Mouse (Mus musculus): ENCODE data around the gene Pip4k2b. TPM values are rescaled to one million over a fixed set of nuclear protein-coding genes. Genes with fewer than 3 reads are reported as not detected.
"Not testable (repeated sequence)": the region's sequence is repeated elsewhere in the genome, so short reads cannot be mapped to it uniquely, and the experiment has no call there.

Gene Pip4k2b
- total RNA-seq (2014; rRNA removed) (131 and 146 TPM in 2 replicates), polyA plus RNA-seq (2015; fragmentation: Nextera tagmentation; extraction: Ambion mirVana) (4.2 and 4.6 TPM in 2 replicates)

GRCm38 (mm10) chr11:97744063-97744717 lies at the start of gene Pip4k2b:
Gene Pip4k2b (minus strand): TSS chr11:97744704.
- Histone ChIP-seq H3K4me2 (ENCODE audit: low read depth) (peak within 1 kb of the TSS; percentile 71), H3K9ac (peak within 1 kb of the TSS; percentile 96), H3K27ac (ENCODE audit: low read depth, low read length) (peak within 1 kb of the TSS; percentile 99), H3K9me3 (ENCODE audit: low read length) (no peaks in the 10 kb centered on the region), H3K4me1 (ENCODE audit: insufficient read depth) (peaks cover 18% of the 10 kb centered on the region), H3K4me3 (ENCODE audit: low read depth, low read length) (peak within 1 kb of the TSS; percentile 82), H3K36me3 (ENCODE audit: insufficient read depth) (peaks cover 22% of the 10 kb centered on the region), H3K27me3 (ENCODE audit: insufficient read depth, low read length) (no peaks in the 10 kb centered on the region)
- WGBS, result under 1% methylated on average over 48 of the region's 63 CpGs
- peak; percentile 36 for ATAC-seq
- DNase-seq, result no peak
- TF ChIP-seq CTCF (IDR thresholded peaks at IDR 0.05; ENCODE audit: low read depth), result no peak

- H3K9ac ChIP-seq, result no peak overlapping the region
- no peak overlapping the region for H3K4me2 ChIP-seq (ENCODE audit: low read depth)
- no peak overlapping the region for H3K27ac ChIP-seq (ENCODE audit: low read depth, low read length)
- no peaks in the 10 kb centered on the region for H3K9me3 ChIP-seq (ENCODE audit: low read length)
- no peaks in the 10 kb centered on the region for H3K36me3 ChIP-seq (ENCODE audit: insufficient read depth)
- no peak overlapping the region for H3K4me3 ChIP-seq (ENCODE audit: low read depth, low read length)
- H3K27me3 ChIP-seq (ENCODE audit: insufficient read depth, low read length), result no peaks in the 10 kb centered on the region
- peak; percentile 71 for TF ChIP-seq CTCF (IDR thresholded peaks at IDR 0.05; ENCODE audit: low read depth)
- DNase-seq (peak; percentile 77), ATAC-seq (no peak)
- 11% methylated on average over 2 of the region's 2 CpGs for WGBS
- no peaks in the 10 kb centered on the region for H3K4me1 ChIP-seq (ENCODE audit: insufficient read depth)
These were observed 48.7 kb upstream of the Pip4k2b start for GRCm38 (mm10) chr11:97793165-97793564.

- H3K9me3 ChIP-seq (ENCODE audit: low read length); H3K4me2 ChIP-seq (ENCODE audit: low read depth); H3K36me3 ChIP-seq (ENCODE audit: insufficient read depth); H3K4me1 ChIP-seq (ENCODE audit: insufficient read depth); ATAC-seq; DNase-seq; H3K4me3 ChIP-seq (ENCODE audit: low read depth, low read length); H3K27me3 ChIP-seq (ENCODE audit: insufficient read depth, low read length); H3K27ac ChIP-seq (ENCODE audit: low read depth, low read length); H3K9ac ChIP-seq: not testable (repeated sequence)
- WGBS, result 78% methylated on average over 2 of the region's 2 CpGs
These were observed 46.4 kb upstream of the Pip4k2b start for GRCm38 (mm10) chr11:97790778-97791438.

- WGBS, result 88% methylated on average over 5 of the region's 5 CpGs
- ATAC-seq (no peak), DNase-seq (no peak)
- Histone ChIP-seq H3K9ac (no peak overlapping the region), H3K9me3 (ENCODE audit: low read length) (no peaks in the 10 kb centered on the region), H3K27me3 (ENCODE audit: insufficient read depth, low read length) (no peaks in the 10 kb centered on the region), H3K36me3 (ENCODE audit: insufficient read depth) (no peaks in the 10 kb centered on the region), H3K4me1 (ENCODE audit: insufficient read depth) (no peaks in the 10 kb centered on the region), H3K4me2 (ENCODE audit: low read depth) (no peak overlapping the region), H3K4me3 (ENCODE audit: low read depth, low read length) (no peak overlapping the region), H3K27ac (ENCODE audit: low read depth, low read length) (no peak overlapping the region)
- no peak for TF ChIP-seq CTCF (IDR thresholded peaks at IDR 0.05; ENCODE audit: low read depth)
These were observed 45.2 kb upstream of the Pip4k2b start for GRCm38 (mm10) chr11:97789727-97790126.

- no peak overlapping the region for H3K9ac ChIP-seq
- WGBS, result 94% methylated on average over 3 of the region's 3 CpGs
- no peaks in the 10 kb centered on the region for H3K36me3 ChIP-seq (ENCODE audit: insufficient read depth)
- H3K4me3 ChIP-seq (ENCODE audit: low read depth, low read length), result no peak overlapping the region
- H3K4me1 ChIP-seq (ENCODE audit: insufficient read depth), result no peaks in the 10 kb centered on the region
- H3K27ac ChIP-seq (ENCODE audit: low read depth, low read length), result no peak overlapping the region
- no peaks in the 10 kb centered on the region for H3K27me3 ChIP-seq (ENCODE audit: insufficient read depth, low read length)
- ATAC-seq (no peak), DNase-seq (no peak)
- H3K9me3 ChIP-seq (ENCODE audit: low read length), result no peaks in the 10 kb centered on the region
- TF ChIP-seq CTCF (IDR thresholded peaks at IDR 0.05; ENCODE audit: low read depth), result no peak
- no peak overlapping the region for H3K4me2 ChIP-seq (ENCODE audit: low read depth)
These were observed 43.5 kb upstream of the Pip4k2b start for GRCm38 (mm10) chr11:97787961-97788360.

- Histone ChIP-seq H3K36me3 (ENCODE audit: insufficient read depth) (peaks cover 31% of the 10 kb centered on the region), H3K9me3 (ENCODE audit: low read length) (no peaks in the 10 kb centered on the region), H3K27ac (ENCODE audit: low read depth, low read length) (peak overlapping the region; percentile 95), H3K9ac (peak overlapping the region; percentile 94), H3K4me2 (ENCODE audit: low read depth) (peak overlapping the region; percentile 74), H3K27me3 (ENCODE audit: insufficient read depth, low read length) (no peaks in the 10 kb centered on the region), H3K4me1 (ENCODE audit: insufficient read depth) (peaks cover 8% of the 10 kb centered on the region; the same call in 1 of the 2 replicates), H3K4me3 (ENCODE audit: low read depth, low read length) (peak overlapping the region; percentile 83)
- DNase-seq (no peak), ATAC-seq (no peak)
- under 1% methylated on average over 10 of the region's 10 CpGs for WGBS
- no peak for TF ChIP-seq CTCF (IDR thresholded peaks at IDR 0.05; ENCODE audit: low read depth)
These were observed 38.0 kb upstream of the Pip4k2b start for GRCm38 (mm10) chr11:97782564-97782895.

- peaks cover 36% of the 10 kb centered on the region for H3K36me3 ChIP-seq (ENCODE audit: insufficient read depth)
- peaks cover 8% of the 10 kb centered on the region; the same call in 1 of the 2 replicates for H3K4me1 ChIP-seq (ENCODE audit: insufficient read depth)
- peak within 1 kb of the TSS; percentile 94 for H3K9ac ChIP-seq
- peak within 1 kb of the TSS; percentile 83 for H3K4me3 ChIP-seq (ENCODE audit: low read depth, low read length)
- ATAC-seq (peak; percentile 96), DNase-seq (peak; percentile 99)
- no peaks in the 10 kb centered on the region for H3K9me3 ChIP-seq (ENCODE audit: low read length)
- H3K4me2 ChIP-seq (ENCODE audit: low read depth), result peak within 1 kb of the TSS; percentile 74
- peak within 1 kb of the TSS; percentile 95 for H3K27ac ChIP-seq (ENCODE audit: low read depth, low read length)
- TF ChIP-seq CTCF (IDR thresholded peaks at IDR 0.05; ENCODE audit: low read depth), result peak; percentile 5; the same call in 1 of the 2 replicates
- under 1% methylated on average over 67 of the region's 67 CpGs for WGBS
- no peaks in the 10 kb centered on the region for H3K27me3 ChIP-seq (ENCODE audit: insufficient read depth, low read length)
These were observed 37.5 kb upstream of the Pip4k2b start, which contains the start of gene Rpl23 for GRCm38 (mm10) chr11:97781832-97782563. Gene Rpl23 (minus strand): TSS chr11:97782437.
